In the genomic region with DNA sequence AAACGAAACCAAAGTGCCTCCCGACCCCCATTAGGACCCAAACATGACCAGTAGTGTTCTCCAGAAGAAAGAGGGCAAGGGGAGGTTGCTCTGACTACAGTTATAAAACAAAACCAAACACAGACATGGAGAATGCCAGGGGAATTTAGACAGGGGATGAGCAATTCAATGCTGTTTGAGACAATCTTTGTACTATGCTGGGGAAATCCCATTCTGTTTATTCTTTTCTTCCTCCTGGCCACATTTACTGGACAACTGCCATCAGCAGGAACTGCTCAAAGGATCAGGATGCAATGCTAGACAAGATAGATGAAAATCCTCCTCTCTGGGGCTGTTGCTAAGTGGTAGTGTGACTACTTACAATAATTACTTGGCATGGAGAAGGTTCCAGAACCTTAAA, we compare ENCODE assay signal across 17 mouse cellular contexts.
DNase-seq lines count a peak whose midpoint lies in the region; ATAC-seq and TF ChIP-seq lines count a peak whose summit lies in the region.
"Had no signal": no experiment of that assay in that cellular context is flagged by ENCODE, and none has a peak within 500 bp of the region (broad histone marks: within the 10 kb centered on the region; RNA-seq: fewer than 3 reads in every experiment).

No protein-coding gene starts in this region.

- H3K4me3 ChIP-seq in lung, embryonic 14.5 days (ENCODE audit: low read depth, low read length): no peak overlapping the region
- H3K4me3 ChIP-seq in lung, adult 2 months (replicated peaks; ENCODE audit: extremely low read depth, low read depth, low read length): no peak overlapping the region
- H3K4me3 ChIP-seq in lung, postnatal 0 days (ENCODE audit: low read depth, low read length): no peak overlapping the region
- H3K4me3 ChIP-seq in thymus, adult 2 months (ENCODE audit: control insufficient read depth, insufficient read depth, low read length): no peak overlapping the region
- H3K4me3 ChIP-seq: embryonic facial prominence, embryonic 10.5 days; forebrain, embryonic 13.5 days; heart, embryonic 10.5 days had no signal

- peak; percentile 57 for DNase-seq in lung, embryonic 14.5 days
- no peak for DNase-seq in lung, adult 2 months
- peak; percentile 95 for DNase-seq in Muller cell, postnatal 12 days (ENCODE audit: inconsistent ontology term)
- DNase-seq in lung, postnatal 0 days (ENCODE audit: low spot score): peak; percentile 72
- DNase-seq in lung, postnatal 36 days: peak; percentile 18
- DNase-seq in testis, postnatal 14 days (ENCODE audit: low spot score): no peak
- no peak for DNase-seq in left cerebral cortex, adult 11 months (ENCODE audit: low spot score)
- DNase-seq in thymus, adult 2 months: no peak
- DNase-seq: adrenal gland, postnatal 14 days; cerebellum, adult 18-20 months; cerebellum, adult 9-11 months; cerebellum, postnatal 36 days; heart, adult 18-20 months had no signal

- no peak for TF ChIP-seq POLR2A in lung, adult 2 months (IDR thresholded peaks at IDR 0.05; ENCODE audit: borderline replicate concordance, extremely low read depth, low read depth, low read length)
- TF ChIP-seq POLR2A in thymus, adult 2 months (IDR thresholded peaks at IDR 0.05; ENCODE audit: control insufficient read depth, extremely low read depth, insufficient read depth, low read length, poor library complexity): no peak

- no peaks in the 10 kb centered on the region for H3K27me3 ChIP-seq in lung, embryonic 14.5 days (ENCODE audit: insufficient read depth, low read length)
- no peaks in the 10 kb centered on the region for H3K27me3 ChIP-seq in lung, postnatal 0 days (replicated peaks; ENCODE audit: insufficient read depth, low read length)
- no peaks in the 10 kb centered on the region for H3K27me3 ChIP-seq in thymus, adult 2 months (ENCODE audit: control insufficient read depth, insufficient read depth, low read length)
- H3K27me3 ChIP-seq: forebrain, embryonic 13.5 days had no signal

- no peak overlapping the region for H3K27ac ChIP-seq in lung, embryonic 14.5 days (ENCODE audit: low read depth)
- no peak overlapping the region for H3K27ac ChIP-seq in lung, postnatal 0 days (ENCODE audit: low read length)
- H3K27ac ChIP-seq in thymus, adult 2 months (ENCODE audit: control insufficient read depth, insufficient read depth, low read length): no peak overlapping the region
- H3K27ac ChIP-seq: embryonic facial prominence, embryonic 10.5 days; forebrain, embryonic 13.5 days; heart, embryonic 10.5 days; hindbrain, embryonic 14.5 days had no signal

- H3K4me1 ChIP-seq in lung, embryonic 14.5 days (ENCODE audit: insufficient read depth): no peaks in the 10 kb centered on the region
- peaks cover 3% of the 10 kb centered on the region; the same call in 1 of the 2 replicates for H3K4me1 ChIP-seq in lung, adult 2 months (ENCODE audit: control insufficient read depth, insufficient read depth, low read length)
- H3K4me1 ChIP-seq in lung, postnatal 0 days (ENCODE audit: insufficient read depth, low read depth, low read length): peaks cover 4% of the 10 kb centered on the region; the same call in 1 of the 2 replicates
- no peaks in the 10 kb centered on the region for H3K4me1 ChIP-seq in thymus, adult 2 months (replicated peaks; ENCODE audit: control insufficient read depth, insufficient read depth, low read length)
- H3K4me1 ChIP-seq: embryonic facial prominence, embryonic 10.5 days; forebrain, embryonic 13.5 days; heart, embryonic 10.5 days had no signal

- H3K9ac ChIP-seq in lung, embryonic 14.5 days: no peak overlapping the region
- H3K9ac ChIP-seq in lung, postnatal 0 days (replicated peaks; ENCODE audit: low read depth): no peak overlapping the region
- H3K9ac ChIP-seq: forebrain, embryonic 13.5 days; hindbrain, embryonic 14.5 days had no signal

- ATAC-seq in lung, embryonic 14.5 days (ENCODE audit: insufficient read depth): 0 out of 2 replicates have a peak, but pooled peaks have one; percentile 28
- peak; percentile 84 for ATAC-seq in lung, postnatal 0 days
- ATAC-seq: forebrain, embryonic 13.5 days had no signal

- 75% methylated on average over 2 of the region's 2 CpGs for WGBS in lung, embryonic 14.5 days
- whole genome bisulfite sequencing in lung, adult 2 months: 36% methylated on average over 2 of the region's 2 CpGs
- WGBS in lung, postnatal 0 days: 55% methylated on average over 2 of the region's 2 CpGs
- 78% methylated on average over 2 of the region's 2 CpGs for WGBS in thymus, adult 2 months

- no peaks in the 10 kb centered on the region for H3K9me3 ChIP-seq in lung, embryonic 14.5 days (ENCODE audit: low read depth, low read length)
- no peaks in the 10 kb centered on the region for H3K9me3 ChIP-seq in lung, postnatal 0 days (ENCODE audit: low read length)
- H3K9me3 ChIP-seq: embryonic facial prominence, embryonic 10.5 days; forebrain, embryonic 13.5 days; heart, embryonic 10.5 days had no signal

- H3K4me2 ChIP-seq in lung, embryonic 14.5 days: no peak overlapping the region
- no peak overlapping the region for H3K4me2 ChIP-seq in lung, postnatal 0 days (replicated peaks; ENCODE audit: low read depth, low read length)
- H3K4me2 ChIP-seq: forebrain, embryonic 13.5 days; hindbrain, embryonic 14.5 days had no signal

- no peaks in the 10 kb centered on the region for H3K36me3 ChIP-seq in lung, embryonic 14.5 days (ENCODE audit: insufficient read depth)
- H3K36me3 ChIP-seq in lung, postnatal 0 days (ENCODE audit: insufficient read depth, low read length): no peaks in the 10 kb centered on the region
- H3K36me3 ChIP-seq in thymus, adult 2 months (ENCODE audit: control insufficient read depth, insufficient read depth, low read length): no peaks in the 10 kb centered on the region
- H3K36me3 ChIP-seq: embryonic facial prominence, embryonic 10.5 days; heart, embryonic 10.5 days had no signal

- TF ChIP-seq CTCF in lung, embryonic 14.5 days (IDR thresholded peaks at IDR 0.05; ENCODE audit: low read depth): no peak
- no peak for TF ChIP-seq CTCF in lung, adult 2 months (IDR thresholded peaks at IDR 0.05; ENCODE audit: insufficient read depth, low read length)
- TF ChIP-seq CTCF in lung, postnatal 0 days (IDR thresholded peaks at IDR 0.05): no peak
- no peak for TF ChIP-seq CTCF in thymus, adult 2 months (IDR thresholded peaks at IDR 0.05; ENCODE audit: borderline replicate concordance, control insufficient read depth, extremely low read depth, insufficient read depth, low read length, poor library complexity)

- TF ChIP-seq EP300 in lung, postnatal 0 days (IDR thresholded peaks at IDR 0.05): peak; percentile 82

Comparison
In these comparisons a context has a peak if more than half of its experiments do, and no peak if none do; other contexts are left out.
1. DNase-seq: peak in lung, embryonic 14.5 days (single experiment), Muller cell, postnatal 12 days (single experiment), lung, postnatal 0 days (single experiment) and lung, postnatal 36 days (single experiment); none in lung, adult 2 months (single experiment), testis, postnatal 14 days (single experiment), left cerebral cortex, adult 11 months (single experiment) and thymus, adult 2 months (single experiment).